Mouse (Mus musculus) granulocyte monocyte progenitor cell, adult 5-6 weeks (primary cell): Measurements from ENCODE around the gene Nckap1. TPM values are rescaled to one million over a fixed set of nuclear protein-coding genes. Genes with fewer than 3 reads are reported as not detected.

Experiments
- total RNA-seq, 2 experiments: library from RNA; stranded (forward) in 1 of 2; stranded (reverse) in 1 of 2; fragments of 200-712, 200-1000 nt in 1 of 2; fragments of >200 nt in 1 of 2; fragmentation: Nextera tagmentation in 1 of 2; gene quantifications; 2 replicates each; pipeline ENCODE4 v1.2.3; 2014 to 2017

Nckap1 gene
- total RNA-seq, 2 experiments from 2014 or later = 0.11 to 1.7 TPM

Other genes with a start within 250 kb of the Nckap1 start
- not detected in 2 replicates for gene Frzb, start 133.8 kb downstream of the Nckap1 start, total RNA-seq (2014; fragmentation: Nextera tagmentation)
- gene Frzb, start 133.8 kb downstream of the Nckap1 start, total RNA-seq (2017) = not detected in 2 replicates
- 10.3 and 11.5 TPM in 2 replicates for gene Dusp19, start 35.7 kb upstream of the Nckap1 start, total RNA-seq (2014; fragmentation: Nextera tagmentation)
- gene Dusp19, start 35.7 kb upstream of the Nckap1 start, total RNA-seq (2017) = 6.2 and 13.1 TPM in 2 replicates
- gene Nup35, start 35.9 kb upstream of the Nckap1 start, total RNA-seq (2014; fragmentation: Nextera tagmentation) = 22.2 and 37.5 TPM in 2 replicates
- gene Nup35, start 35.9 kb upstream of the Nckap1 start, total RNA-seq (2017) = 35.3 and 49.2 TPM in 2 replicates